Mouse (Mus musculus): ENCODE results near the gene Dop1a.
A peak's percentile ranks its signal among the peaks of the same experiment; 100 is the strongest.

The Dop1a gene

GRCm38 (mm10) chr9:86466990-86467870, at the start of gene Dop1a:
Gene Dop1a (plus strand): TSS chr9:86467154.
- DNase-seq (ENCODE audit: low spot score in 2 of 2) = peak; percentile 86 to 92

GRCm38 (mm10) chr9:86417971-86418370, 49.0 kb upstream of the Dop1a start:
- no peak for DNase-seq (ENCODE audit: low spot score in 2 of 2)

- DNase-seq (ENCODE audit: low spot score in 2 of 2) = no peak
Observed at GRCm38 (mm10) chr9:86419366-86419765, 47.6 kb upstream of the Dop1a start.

DNA sequence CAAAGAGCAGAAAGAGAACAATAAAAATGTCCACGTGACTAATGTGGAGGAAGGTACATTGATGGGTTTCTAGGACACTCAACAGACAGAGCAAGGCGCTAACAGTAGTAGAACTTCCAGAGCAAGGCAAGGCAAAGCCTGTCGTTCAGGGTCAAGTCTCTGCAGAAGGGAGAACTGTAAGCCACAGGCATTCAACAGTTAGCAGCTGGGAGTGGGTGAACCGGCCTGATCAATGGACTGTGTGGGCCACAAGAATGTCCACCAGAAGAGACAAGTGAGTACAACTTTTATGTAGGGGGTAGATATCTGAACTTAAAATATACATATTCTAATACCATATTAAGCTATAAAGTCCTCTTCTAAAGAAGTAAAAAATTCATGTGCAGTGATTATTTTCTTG, 43.6 kb upstream of the Dop1a start:
- DNase-seq (ENCODE audit: low spot score in 2 of 2) = no peak

DNA sequence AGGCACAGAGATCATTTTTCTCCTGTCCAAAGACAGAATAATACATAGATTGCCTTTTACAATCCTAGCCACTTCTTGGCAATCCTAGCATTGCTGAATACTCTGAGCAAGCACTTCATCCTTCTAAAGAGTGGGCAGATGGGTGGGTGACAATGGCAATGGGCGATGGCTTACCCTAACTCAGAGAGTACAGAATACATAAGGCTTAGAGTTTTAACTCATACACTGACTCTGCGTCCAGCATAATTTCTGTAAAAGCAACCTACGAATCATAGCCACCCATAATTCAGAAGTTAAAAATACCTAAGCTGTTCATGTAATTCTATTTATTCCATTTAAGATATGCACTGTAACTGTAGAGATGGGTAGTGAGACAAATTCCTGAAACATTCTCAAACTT, 31.4 kb upstream of the Dop1a start:
- DNase-seq (ENCODE audit: low spot score in 2 of 2) = no peak

GRCm38 (mm10) chr9:86436608-86437007, 30.3 kb upstream of the Dop1a start:
- DNase-seq (ENCODE audit: low spot score in 2 of 2) = no peak

GRCm38 (mm10) chr9:86438337-86439009, 28.5 kb upstream of the Dop1a start:
- DNase-seq (ENCODE audit: low spot score in 2 of 2) = no peak

DNA sequence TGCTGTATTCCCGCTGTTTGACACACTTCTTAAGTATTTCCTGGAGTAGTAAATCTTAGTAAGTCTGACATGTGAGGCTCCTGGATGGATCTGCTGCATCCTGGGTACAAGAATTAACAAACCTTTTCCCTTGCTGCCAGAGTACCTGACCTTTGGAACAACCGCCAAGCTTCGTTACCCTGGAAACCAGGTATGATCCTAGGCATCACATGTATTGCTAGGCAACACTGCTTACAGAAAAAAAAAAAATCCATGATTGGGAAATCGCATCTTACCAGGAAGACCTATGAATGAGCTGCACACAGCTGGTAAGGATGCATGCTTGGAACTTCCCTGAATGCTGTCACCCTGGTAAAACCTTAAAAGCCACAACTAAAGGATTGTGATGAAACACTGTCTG, 24.7 kb upstream of the Dop1a start:
- DNase-seq (ENCODE audit: low spot score in 2 of 2) = no peak

GRCm38 (mm10) chr9:86446847-86447246, 20.1 kb upstream of the Dop1a start:
- no peak for DNase-seq (ENCODE audit: low spot score in 2 of 2)

GRCm38 (mm10) chr9:86447431-86447830, 19.5 kb upstream of the Dop1a start:
- DNase-seq (ENCODE audit: low spot score in 2 of 2) = no peak

DNA sequence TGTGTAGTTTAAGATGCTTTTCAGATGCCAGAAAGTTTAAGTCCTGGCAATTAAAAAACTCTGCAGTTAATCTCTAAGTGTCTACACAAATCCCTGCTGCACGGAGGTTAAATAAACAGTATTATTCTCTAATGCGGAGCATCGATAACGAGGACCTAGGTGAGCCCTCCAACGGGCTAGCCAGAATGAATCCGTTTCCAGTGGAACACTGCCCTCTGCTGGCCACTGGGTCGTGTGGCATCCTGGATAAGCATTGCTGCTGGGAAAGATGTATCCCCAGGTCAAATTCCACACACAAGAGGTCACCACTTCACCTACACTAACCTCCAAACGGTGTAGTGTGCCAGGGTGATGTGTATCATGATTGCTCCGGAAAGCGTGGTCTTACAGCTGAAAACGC, 17.4 kb upstream of the Dop1a start:
- DNase-seq (ENCODE audit: low spot score in 2 of 2) = peak; percentile 49 to 83

- DNase-seq (ENCODE audit: low spot score in 2 of 2) = no peak
Observed at GRCm38 (mm10) chr9:86451094-86451493, 15.9 kb upstream of the Dop1a start.

DNA sequence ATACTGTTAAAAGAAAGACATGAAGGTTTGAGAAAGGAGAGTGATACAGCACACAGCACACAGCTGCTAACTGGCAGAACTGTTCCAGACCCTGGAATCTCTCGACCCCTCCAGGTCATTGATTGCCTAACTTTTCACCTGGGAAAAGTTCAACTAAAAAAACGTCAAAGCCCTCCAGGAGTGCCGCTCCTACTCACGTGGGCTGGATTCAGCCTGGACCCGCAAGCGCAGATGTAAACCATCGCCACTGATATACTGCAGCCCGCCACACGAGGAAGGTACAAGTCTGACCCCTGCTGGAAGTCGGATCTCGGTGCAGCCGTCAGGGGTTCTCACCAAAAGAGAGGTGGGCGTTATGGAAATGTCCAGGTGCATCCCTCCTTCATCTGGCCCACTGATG, 15.3 kb upstream of the Dop1a start:
- DNase-seq (ENCODE audit: low spot score in 2 of 2) = peak in 1 of 2 experiments; percentile 67

GRCm38 (mm10) chr9:86453626-86454025, 13.3 kb upstream of the Dop1a start:
- DNase-seq (ENCODE audit: low spot score in 2 of 2) = no peak

DNA sequence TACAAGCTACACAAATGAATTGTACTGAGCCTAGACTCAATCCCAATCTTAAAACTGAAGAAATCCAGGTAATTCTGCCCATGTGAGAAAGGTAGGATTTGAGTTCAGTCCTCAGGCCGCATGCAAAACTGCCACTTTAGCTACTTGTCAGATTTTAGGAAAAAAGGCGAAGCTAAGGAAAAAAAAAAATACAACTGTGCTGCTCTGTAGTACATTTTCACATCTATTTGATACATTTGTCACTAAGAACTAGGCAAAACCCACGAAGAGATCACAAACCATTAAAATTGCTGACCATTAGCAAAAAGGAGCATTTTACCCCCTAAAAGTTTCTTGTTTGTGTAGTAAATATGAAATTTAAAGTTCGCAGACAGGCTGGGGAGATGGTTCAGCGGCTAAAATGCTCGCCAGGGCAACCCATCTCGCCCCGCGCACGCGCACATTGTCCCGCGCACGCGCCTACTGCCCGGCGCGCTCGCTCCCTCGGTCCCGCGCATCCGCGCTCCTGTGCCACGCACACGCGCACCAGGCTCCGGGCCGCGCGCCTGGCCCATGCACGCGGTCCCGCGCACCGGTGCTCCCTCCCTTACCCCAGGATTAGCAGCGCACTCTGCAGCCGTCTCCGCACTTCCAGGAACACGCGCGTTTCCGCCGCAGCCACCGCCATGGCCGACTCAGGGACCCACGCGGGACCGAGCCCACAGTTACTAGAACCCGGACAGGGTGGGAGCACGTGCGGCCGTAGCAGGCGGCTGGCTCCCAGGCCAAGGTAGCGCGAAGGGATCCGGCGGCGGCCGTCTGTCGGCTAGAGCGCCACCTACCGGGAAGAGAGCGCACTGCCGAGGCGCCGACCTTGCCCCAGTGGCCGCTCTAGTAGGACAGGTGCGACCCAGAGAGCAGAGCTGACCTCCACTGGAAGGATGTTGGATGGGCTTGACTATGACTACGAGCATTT, 2.5 kb upstream of the Dop1a start, which contains the start of gene Ube2cbp:
TSS of gene Ube2cbp (minus strand) at position 800 of the 955 bp plus-strand sequence.
- DNase-seq (ENCODE audit: low spot score in 2 of 2) = peak; percentile 81 to 83

DNA sequence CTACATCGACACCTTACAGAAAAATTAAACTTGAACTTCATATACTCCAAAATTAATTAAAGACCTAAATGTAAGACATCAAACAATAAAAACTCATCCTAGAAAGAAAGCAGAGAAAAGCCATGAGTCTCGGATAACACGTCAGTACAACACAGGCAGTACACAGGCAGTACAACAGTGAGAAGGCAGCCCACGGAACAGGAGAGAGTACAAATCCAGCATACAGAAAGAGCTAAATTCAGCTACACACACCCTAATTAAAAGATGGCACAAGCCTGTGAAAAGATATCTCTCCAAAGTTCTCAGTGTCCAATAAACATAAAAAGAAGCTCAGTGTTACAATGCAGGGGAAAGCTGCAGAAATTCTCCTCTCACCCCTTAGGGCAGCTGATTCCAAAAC, 9.0 kb downstream of the Dop1a start:
- DNase-seq (ENCODE audit: low spot score in 2 of 2) = no peak

- no peak for DNase-seq (ENCODE audit: low spot score in 2 of 2)
Observed at GRCm38 (mm10) chr9:86476763-86477162, 9.8 kb downstream of the Dop1a start.

DNA sequence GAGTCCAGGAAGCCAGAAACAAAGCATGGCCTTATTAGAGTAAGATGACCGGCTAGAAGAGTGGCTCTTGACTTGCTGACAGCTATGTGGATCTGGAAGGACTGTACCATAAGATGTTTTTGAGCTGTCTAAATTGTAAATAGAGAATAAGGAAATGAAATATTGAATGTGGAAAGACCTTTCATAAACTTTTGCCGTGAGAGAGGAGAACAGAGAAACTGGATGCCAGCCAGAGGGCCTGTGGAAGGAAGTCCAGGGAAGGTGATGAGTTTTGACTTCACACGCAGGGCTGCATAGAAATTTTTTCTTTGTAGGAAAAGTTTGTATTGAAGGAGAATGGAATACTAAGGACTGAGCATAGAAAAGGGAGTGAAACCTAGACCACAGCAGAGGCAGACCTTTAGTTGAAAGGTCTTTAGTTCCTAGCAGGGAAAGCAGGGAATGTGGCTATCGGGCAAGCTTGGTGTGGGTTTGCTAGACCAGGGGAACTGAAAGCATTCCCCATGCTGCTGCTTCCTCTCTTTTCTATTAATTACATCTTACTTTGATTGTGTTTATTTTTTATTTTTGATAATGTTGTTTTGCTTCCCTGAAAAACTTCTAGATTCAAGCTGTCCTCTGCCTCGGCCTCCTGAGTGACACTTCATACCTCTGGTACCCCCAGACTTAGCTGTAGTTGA, 11.6 kb downstream of the Dop1a start:
- no peak for DNase-seq (ENCODE audit: low spot score in 2 of 2)

GRCm38 (mm10) chr9:86482236-86482635, 15.3 kb downstream of the Dop1a start:
- no peak for DNase-seq (ENCODE audit: low spot score in 2 of 2)

- no peak for DNase-seq (ENCODE audit: low spot score in 2 of 2)
Observed at GRCm38 (mm10) chr9:86491740-86492139, 24.8 kb downstream of the Dop1a start.

DNA sequence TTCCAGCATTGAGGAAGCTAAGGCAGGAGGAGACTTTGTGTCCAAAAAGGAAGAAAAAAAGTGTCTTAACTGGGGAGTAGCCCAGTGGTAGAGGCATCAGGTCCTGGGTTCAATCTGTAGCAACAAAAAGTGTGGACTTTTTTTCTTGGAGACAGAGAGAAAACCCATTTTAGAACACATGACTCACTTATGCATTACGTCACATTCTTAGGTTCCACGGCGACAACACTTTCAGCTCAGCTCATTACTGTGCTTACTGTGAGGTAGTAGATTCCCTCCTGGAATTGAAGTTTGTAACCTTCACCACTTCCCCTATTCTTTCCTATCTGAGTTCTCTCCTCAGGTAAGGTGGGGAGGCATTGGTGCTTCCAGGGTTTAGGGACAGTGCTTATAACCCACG, 29.3 kb downstream of the Dop1a start:
- no peak for DNase-seq (ENCODE audit: low spot score in 2 of 2)
